Mouse (Mus musculus) heart, adult 2 months (tissue): ENCODE data around the gene Noxo1. TPM values are rescaled to one million over a fixed set of nuclear protein-coding genes. Genes with fewer than 3 reads are reported as not detected.

Experiments
- DNase-seq, 2 experiments: peaks; one replicate each; pipeline ENCODE4 v3.0.0; 2021
- H3K27ac ChIP-seq: fragments of 200-600 bp; 2 replicates; pipeline ENCODE4 v1.8.1; 2022
- H3K27me3 ChIP-seq: fragments of 200-500 bp; 2 replicates; pipeline ENCODE4 v1.6.1; 2012; ENCODE audit warnings: mild to moderate bottlenecking, low read length, inconsistent platforms, mixed read lengths; ENCODE audit not compliant: control insufficient read depth, insufficient read depth
- H3K36me3 ChIP-seq: fragments of 200-500 bp; 2 replicates; pipeline ENCODE4 v1.6.1; 2012; ENCODE audit warnings: low read length, inconsistent platforms; ENCODE audit not compliant: control insufficient read depth, insufficient read depth
- H3K4me1 ChIP-seq: fragments of 200-500 bp; 2 replicates; pipeline ENCODE4 v1.6.1; 2011; ENCODE audit warnings: low read length; ENCODE audit not compliant: control insufficient read depth, insufficient read depth
- H3K4me3 ChIP-seq: fragments of 200-600 bp; 2 replicates; pipeline ENCODE4 v1.8.1; 2022
- H3K79me2 ChIP-seq: fragments of 200-500 bp; replicated peaks from 2 replicates; pipeline ENCODE4 v1.6.1; 2012; ENCODE audit warnings: mild to moderate bottlenecking, inconsistent platforms, low read length, moderate library complexity, mixed read lengths; ENCODE audit not compliant: control insufficient read depth, insufficient read depth
- H3K9ac ChIP-seq: fragments of 200-500 bp; 2 replicates; pipeline ENCODE4 v1.6.1; 2012; ENCODE audit warnings: low read depth, mild to moderate bottlenecking, control low read depth, inconsistent platforms, low read length, mixed read lengths
- CTCF ChIP-seq: fragments of 200-600 bp; IDR thresholded peaks from 2 replicates; pipeline ENCODE4 v1.8.1; 2022; ENCODE audit warnings: antibody characterized with exemption, mild to moderate bottlenecking, moderate library complexity
- EP300 ChIP-seq: fragments of 200-500 bp; IDR thresholded peaks from 2 replicates; pipeline ENCODE4 v1.6.1; 2011; ENCODE audit warnings: low read depth, low read length, control low read depth; ENCODE audit not compliant: insufficient read depth
- POLR2A ChIP-seq: fragments of 200-500 bp; IDR thresholded peaks from 2 replicates; pipeline ENCODE4 v1.6.1; 2011; ENCODE audit warnings: mild to moderate bottlenecking, low read depth, low read length, control low read depth; ENCODE audit not compliant: insufficient read depth
- WGBS: fragments of 180-500 bp; shearing (Covaris S2); methylation state at CpG from one replicate; pipeline ENCODE4 v1.1.7; 2018; 5-methylcytosine and 5-hydroxymethylcytosine counted together
- intact Hi-C: fragments of 180-260 bp; cut with DNase I; formaldehyde crosslinking; loops from one replicate; pipeline ENCODE4 v1.15.1; 2025
- long read RNA-seq: library from polyadenylated mRNA; stranded (forward); transcript quantifications from one replicate; pipeline ENCODE4 v2.0.0, GENCODE M21; 2021
- polyA plus RNA-seq: library from polyadenylated mRNA; depleted of rRNA; stranded (reverse); fragments of >200 nt; gene quantifications from 2 replicates; pipeline ENCODE4 v1.2.3, GENCODE M21; 2012; rRNA removed
- total RNA-seq, 2 experiments: library from RNA; stranded (reverse); gene quantifications; 2 replicates each; pipeline ENCODE4 v1.2.3; 2021

Noxo1 gene
- total RNA-seq (1 to 10 TPM in 1 of 2 experiments, under 1 TPM in 1; 0.65 to 1.0 TPM), polyA plus RNA-seq (2.4 and 4.5 TPM in 2 replicates)
- long read RNA-seq: 0 reads

- under 1% methylated on average over 73 of the region's 76 CpGs for WGBS
- peak within 1 kb of the TSS; percentile 49 for H3K4me3 ChIP-seq
- no peaks in the 10 kb centered on the region for H3K36me3 ChIP-seq
- peak; percentile 50; the same call in 1 of the 2 replicates for TF ChIP-seq POLR2A
- no peak for TF ChIP-seq EP300
- peak; percentile 58 for TF ChIP-seq CTCF
- no peaks in the 10 kb centered on the region; the same call in 1 of the 2 replicates for H3K4me1 ChIP-seq
- peak within 1 kb of the TSS; percentile 86 for H3K27ac ChIP-seq
- H3K9ac ChIP-seq: peak within 1 kb of the TSS; percentile 88
- H3K79me2 ChIP-seq: no peaks in the 10 kb centered on the region
- intact Hi-C loops: loop anchor here (1.0 kb wide), 1 partner anchor 11 kb away; the partner anchor contains the start of gene Tbl3
- no peaks in the 10 kb centered on the region for H3K27me3 ChIP-seq
- DNase-seq: peak; percentile 94
Observed at GRCm38 (mm10) chr17:24696011-24696697, at the start of gene Noxo1, which contains the start of gene Gfer. Gene Noxo1 (plus strand): TSS chr17:24696234. Gene Gfer (minus strand): TSS chr17:24696156.

GRCm38 (mm10) chr17:24646381-24646780, 49.7 kb upstream of the Noxo1 start:
- 53% methylated on average over 4 of the region's 4 CpGs for WGBS
- Histone ChIP-seq H3K4me3 (peak overlapping the region; percentile 57), H3K79me2 (peaks cover 5% of the 10 kb centered on the region), H3K4me1 (peaks cover 7% of the 10 kb centered on the region), H3K36me3 (no peaks in the 10 kb centered on the region), H3K9ac (no peak overlapping the region), H3K27me3 (no peaks in the 10 kb centered on the region), H3K27ac (peak overlapping the region; percentile 99)
- intact Hi-C loops: loop anchor here (10.0 kb wide), 1 partner anchor 428 kb away; no protein-coding TSS in a partner anchor
- TF ChIP-seq CTCF: no peak
- TF ChIP-seq EP300: no peak
- TF ChIP-seq POLR2A: no peak
- DNase-seq: no peak

DNA sequence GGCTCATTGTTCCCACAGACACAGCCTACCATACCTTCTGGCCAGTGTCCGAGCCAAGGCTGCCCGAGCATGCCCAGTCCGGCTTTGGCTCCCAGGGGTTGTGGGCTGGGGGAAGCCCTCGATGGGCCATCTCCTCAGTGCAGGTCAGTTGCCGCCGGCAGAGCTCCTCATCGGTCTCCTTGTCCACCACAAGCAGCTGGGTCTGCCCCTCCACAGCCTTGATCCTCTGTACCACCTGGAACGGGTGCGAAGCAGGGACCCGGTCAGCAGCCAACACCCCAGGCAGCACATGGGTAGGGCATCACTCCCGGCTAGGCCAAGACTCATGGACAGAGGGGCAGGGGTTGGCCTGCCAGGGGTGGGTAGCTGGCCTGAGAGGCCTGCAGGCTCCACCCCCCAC, 48.5 kb upstream of the Noxo1 start:
- WGBS: 56% methylated on average over 11 of the region's 11 CpGs
- Histone ChIP-seq H3K27me3 (no peaks in the 10 kb centered on the region), H3K9ac (peak overlapping the region; percentile 75), H3K4me3 (peak overlapping the region; percentile 57), H3K36me3 (no peaks in the 10 kb centered on the region), H3K27ac (peak overlapping the region; percentile 99), H3K79me2 (peaks cover 5% of the 10 kb centered on the region), H3K4me1 (peaks cover 9% of the 10 kb centered on the region)
- DNase-seq: peak in 1 of 2 experiments; percentile 51
- intact Hi-C loops: loop anchor here (10.0 kb wide), 1 partner anchor 427 kb away; no protein-coding TSS in a partner anchor
- TF ChIP-seq CTCF (no peak), EP300 (no peak), POLR2A (no peak; the same call in 1 of the 2 replicates)

DNA sequence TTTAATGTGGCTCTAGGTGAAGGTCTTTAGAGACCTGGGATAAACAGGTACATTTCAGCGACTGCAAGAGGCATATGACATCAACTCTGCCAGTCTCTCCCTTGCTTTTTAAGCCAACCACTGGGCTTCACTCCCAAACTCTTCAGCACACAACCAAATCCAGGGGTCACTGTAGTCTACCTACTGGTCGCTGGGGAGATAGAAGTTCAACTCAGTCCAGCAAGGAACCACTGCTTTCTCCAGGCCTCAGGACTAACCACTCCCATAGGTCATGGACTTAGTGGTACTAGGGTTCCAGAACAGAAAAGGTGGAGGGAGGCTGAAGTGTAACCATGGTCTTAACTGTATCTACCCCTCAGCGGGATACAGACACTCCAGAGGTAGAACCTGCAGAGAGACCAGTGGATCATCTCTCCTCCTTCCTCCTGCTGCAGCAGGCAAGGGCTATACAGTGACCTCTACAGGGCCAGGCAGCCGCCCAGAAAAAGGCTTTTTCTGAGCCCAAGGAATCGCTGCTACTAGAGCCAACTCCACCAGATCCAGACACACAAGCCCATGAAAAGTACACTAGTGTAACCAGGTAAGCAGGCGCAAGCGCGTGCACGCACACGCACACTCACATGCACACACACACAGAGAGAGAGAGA, 47.2 kb upstream of the Noxo1 start:
- peak overlapping the region; percentile 99 for H3K9ac ChIP-seq
- H3K36me3 ChIP-seq: no peaks in the 10 kb centered on the region
- TF ChIP-seq POLR2A: no peak
- TF ChIP-seq CTCF: peak; percentile 10; the same call in 1 of the 2 replicates
- DNase-seq: peak in 1 of 2 experiments; percentile 45
- WGBS: 48% methylated on average over 10 of the region's 10 CpGs
- H3K4me1 ChIP-seq: peaks cover 11% of the 10 kb centered on the region
- peak overlapping the region; percentile 97 for H3K4me3 ChIP-seq
- H3K27ac ChIP-seq: peak overlapping the region; percentile 98
- intact Hi-C loops: loop anchor here (10.0 kb wide), 1 partner anchor 426 kb away; no protein-coding TSS in a partner anchor
- peaks cover 3% of the 10 kb centered on the region for H3K79me2 ChIP-seq
- no peaks in the 10 kb centered on the region for H3K27me3 ChIP-seq

- WGBS: under 1% methylated on average over 35 of the region's 35 CpGs
- Histone ChIP-seq H3K27me3 (no peaks in the 10 kb centered on the region), H3K79me2 (peaks cover 3% of the 10 kb centered on the region), H3K36me3 (no peaks in the 10 kb centered on the region), H3K9ac (peak overlapping the region; percentile 99), H3K4me3 (peak overlapping the region; percentile 97), H3K27ac (peak overlapping the region; percentile 98), H3K4me1 (peaks cover 12% of the 10 kb centered on the region)
- peak; percentile 80 to 82 for DNase-seq
- intact Hi-C loops: loop anchor here (1.0 to 10.0 kb wide), 4 partner anchors 17 to 425 kb away; partner anchors contain the start of genes Nthl1, Traf7 and Tsc2
- TF ChIP-seq POLR2A: 0 out of 2 replicates have a peak, but pooled peaks have one; percentile 35
- TF ChIP-seq EP300: no peak
- TF ChIP-seq CTCF: peak; percentile 43
Observed at GRCm38 (mm10) chr17:24649581-24650069, 46.4 kb upstream of the Noxo1 start.
